Mouse (Mus musculus) forebrain, postnatal 0 days (tissue): Measurements from ENCODE around the gene Bmpr2. TPM values are rescaled to one million over a fixed set of nuclear protein-coding genes. Genes with fewer than 3 reads are reported as not detected.

Experiments used
- ATAC-seq: fragments of 200-750 bp; cut with Nextera tagmentation; 2 replicates; pipeline ENCODE4 v1.8.0; 2017; ENCODE audit warnings: mild to moderate bottlenecking, moderate library complexity
- DNase-seq: peaks from one replicate; pipeline ENCODE4 v3.0.0-alpha.2; 2015
- H3K27ac ChIP-seq: fragments of 300-500 bp; sonication (generic); 2 replicates; pipeline ENCODE4 v1.5.1; 2014; ENCODE audit warnings: low read depth, mild to moderate bottlenecking, antibody characterized with exemption, low read length, moderate library complexity, mixed read lengths
- H3K27me3 ChIP-seq: fragments of 300-500 bp; sonication (generic); 2 replicates; pipeline ENCODE4 v1.6.1; 2014; ENCODE audit warnings: mild to moderate bottlenecking, low read length, mixed read lengths; ENCODE audit not compliant: insufficient read depth
- H3K36me3 ChIP-seq: fragments of 300-500 bp; sonication (generic); 2 replicates; pipeline ENCODE4 v1.6.1; 2014; ENCODE audit warnings: mild to moderate bottlenecking, moderate library complexity; ENCODE audit not compliant: insufficient read depth
- H3K4me1 ChIP-seq: fragments of 300-500 bp; sonication (generic); 2 replicates; pipeline ENCODE4 v1.6.1; 2014; ENCODE audit warnings: antibody characterized with exemption; ENCODE audit not compliant: insufficient read depth
- H3K4me2 ChIP-seq: fragments of 300-500 bp; sonication (generic); 2 replicates; pipeline ENCODE4 v1.6.1; 2014; ENCODE audit warnings: low read depth, mild to moderate bottlenecking, moderate library complexity
- H3K4me3 ChIP-seq: fragments of 300-500 bp; sonication (generic); 2 replicates; pipeline ENCODE4 v1.5.1; 2014; ENCODE audit warnings: low read depth, low read length, mixed read lengths
- H3K9ac ChIP-seq: fragments of 300-500 bp; sonication (generic); 2 replicates; pipeline ENCODE4 v1.6.1; 2014; ENCODE audit warnings: mild to moderate bottlenecking
- H3K9me3 ChIP-seq: fragments of 300-500 bp; sonication (generic); 2 replicates; pipeline ENCODE4 v1.6.1; 2016; ENCODE audit warnings: low read length
- CTCF ChIP-seq: sonication (generic); IDR thresholded peaks from 2 replicates; pipeline ENCODE4 v1.5.1; 2016; ENCODE audit warnings: antibody characterized with exemption, control low read depth, low read depth
- WGBS: fragments of 180-500 bp; shearing (Covaris S2); extraction: QIAGEN DNeasy Blood & Tissue Kit; methylation state at CpG from one replicate; pipeline ENCODE4 v1.1.7; 2014; 5-methylcytosine and 5-hydroxymethylcytosine counted together
- polyA plus RNA-seq: library from polyadenylated mRNA; unstranded; fragments of >200 nt; fragmentation: Nextera tagmentation; extraction: Ambion mirVana; gene quantifications from 2 replicates; pipeline ENCODE4 v1.2.1, GENCODE M21; 2015
- total RNA-seq: library from RNA; depleted of rRNA; stranded (reverse); fragments of >200 nt; gene quantifications from 2 replicates; pipeline ENCODE4 v1.2.3, GENCODE M21; 2014

Bmpr2 gene
- total and polyA plus RNA-seq, 2 experiments from 2014 or later = 8.9 to 71.4 TPM

DNA sequence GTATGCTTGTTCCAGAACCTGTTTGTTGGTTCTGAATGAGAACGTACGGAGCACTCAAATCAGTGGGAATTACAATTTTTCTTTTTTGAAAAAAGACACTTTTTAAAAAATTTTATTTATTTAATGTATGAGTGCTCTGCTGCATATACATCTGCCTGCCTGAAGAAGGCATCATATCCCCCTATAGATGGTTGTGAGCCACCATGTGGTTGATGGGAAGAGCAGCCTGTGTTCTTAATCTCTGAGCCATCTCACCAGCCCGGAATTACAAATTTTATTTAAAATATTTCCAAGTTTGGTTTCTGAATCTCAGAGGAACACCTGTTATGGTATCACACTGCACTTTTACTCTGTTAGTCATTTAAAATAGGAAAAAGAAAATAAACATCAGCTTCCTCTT is 110.8 kb downstream of the Bmpr2 start:
- TF ChIP-seq CTCF = peak; percentile 51
- H3K36me3 ChIP-seq = peaks cover 21% of the 10 kb centered on the region
- DNase-seq (no peak), ATAC-seq (no peak)
- no peak overlapping the region for H3K4me3 ChIP-seq
- WGBS = 86% methylated on average over 3 of the region's 3 CpGs
- H3K27me3 ChIP-seq = no peaks in the 10 kb centered on the region
- H3K27ac ChIP-seq = no peak overlapping the region
- no peaks in the 10 kb centered on the region for H3K9me3 ChIP-seq
- no peak overlapping the region for H3K4me2 ChIP-seq
- H3K4me1 ChIP-seq = no peaks in the 10 kb centered on the region
- no peak overlapping the region for H3K9ac ChIP-seq

DNA sequence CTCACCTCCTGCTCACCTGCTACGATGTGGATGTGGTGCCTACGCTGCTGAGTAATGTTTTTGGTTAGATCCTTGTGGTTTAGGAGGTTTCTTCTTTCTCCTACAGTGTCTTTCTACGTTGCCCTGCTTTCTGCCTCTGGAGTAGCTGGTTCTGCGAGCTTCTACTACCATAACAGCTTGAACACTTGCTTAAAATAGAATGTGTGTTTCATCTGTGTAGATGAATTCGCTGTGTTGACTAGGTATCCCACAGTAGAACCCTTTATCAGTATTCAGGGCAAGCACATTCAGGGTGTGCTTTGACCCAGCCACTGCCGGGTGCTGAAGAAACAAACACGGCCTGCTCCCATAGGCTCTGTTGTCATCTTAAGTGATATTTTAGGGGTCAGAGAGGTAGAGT is 114.9 kb downstream of the Bmpr2 start:
- no peak for DNase-seq
- no peak for TF ChIP-seq CTCF
- Histone ChIP-seq H3K27me3 (no peaks in the 10 kb centered on the region), H3K36me3 (peaks cover 13% of the 10 kb centered on the region; the same call in 1 of the 2 replicates), H3K9me3 (no peaks in the 10 kb centered on the region), H3K4me1 (no peaks in the 10 kb centered on the region), H3K27ac (no peak overlapping the region), H3K9ac (no peak overlapping the region), H3K4me3 (no peak overlapping the region), H3K4me2 (no peak overlapping the region)
- 92% methylated on average over 7 of the region's 7 CpGs for WGBS
- no peak for ATAC-seq

- 33% methylated on average over 3 of the region's 3 CpGs for WGBS
- no peaks in the 10 kb centered on the region for H3K27me3 ChIP-seq
- no peak overlapping the region for H3K9ac ChIP-seq
- peaks cover 4% of the 10 kb centered on the region; the same call in 1 of the 2 replicates for H3K4me1 ChIP-seq
- peaks cover 4% of the 10 kb centered on the region; the same call in 1 of the 2 replicates for H3K36me3 ChIP-seq
- peak; percentile 78 for DNase-seq
- peak; percentile 94 for TF ChIP-seq CTCF
- H3K27ac ChIP-seq = no peak overlapping the region
- no peaks in the 10 kb centered on the region for H3K9me3 ChIP-seq
- H3K4me2 ChIP-seq = no peak overlapping the region
- peak; percentile 65; the same call in 1 of the 2 replicates for ATAC-seq
- H3K4me3 ChIP-seq = no peak overlapping the region
Observed at GRCm38 (mm10) chr1:59883349-59884134, 120.3 kb downstream of the Bmpr2 start.

DNA sequence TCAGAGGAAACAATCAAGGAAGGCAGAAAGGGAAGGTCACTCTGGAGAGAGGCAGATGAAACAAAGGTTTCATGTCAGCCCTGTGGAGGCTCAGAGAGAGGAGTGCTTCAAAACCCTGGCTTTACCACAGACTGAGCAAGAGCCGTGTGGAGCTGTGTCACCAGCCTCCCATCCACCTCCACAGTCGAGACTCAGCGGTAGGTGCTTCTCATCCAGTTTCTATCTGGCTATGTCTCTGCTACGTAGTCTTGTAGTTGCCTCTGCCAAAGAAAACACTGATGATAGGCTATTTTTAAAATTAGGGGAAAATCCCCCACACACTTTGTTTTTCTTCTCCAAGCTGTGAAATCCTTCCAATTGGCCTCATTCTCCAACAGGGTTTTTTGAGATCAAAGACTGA is 123.7 kb downstream of the Bmpr2 start:
- H3K4me2 ChIP-seq = no peak overlapping the region
- no peak for TF ChIP-seq CTCF
- no peaks in the 10 kb centered on the region for H3K9me3 ChIP-seq
- peak; percentile 49 for ATAC-seq
- H3K36me3 ChIP-seq = no peaks in the 10 kb centered on the region
- H3K9ac ChIP-seq = no peak overlapping the region
- no peaks in the 10 kb centered on the region for H3K27me3 ChIP-seq
- no peak for DNase-seq
- 17% methylated on average over 4 of the region's 4 CpGs for WGBS
- no peak overlapping the region for H3K4me3 ChIP-seq
- no peak overlapping the region for H3K27ac ChIP-seq
- peaks cover 4% of the 10 kb centered on the region; the same call in 1 of the 2 replicates for H3K4me1 ChIP-seq

GRCm38 (mm10) chr1:59888018-59888417 is 124.8 kb downstream of the Bmpr2 start:
- H3K36me3 ChIP-seq = no peaks in the 10 kb centered on the region
- H3K27ac ChIP-seq = no peak overlapping the region
- TF ChIP-seq CTCF = no peak
- H3K4me3 ChIP-seq = no peak overlapping the region
- DNase-seq (no peak), ATAC-seq (no peak)
- H3K9ac ChIP-seq = no peak overlapping the region
- H3K27me3 ChIP-seq = no peaks in the 10 kb centered on the region
- peaks cover 4% of the 10 kb centered on the region; the same call in 1 of the 2 replicates for H3K4me1 ChIP-seq
- H3K4me2 ChIP-seq = no peak overlapping the region
- H3K9me3 ChIP-seq = no peaks in the 10 kb centered on the region

DNA sequence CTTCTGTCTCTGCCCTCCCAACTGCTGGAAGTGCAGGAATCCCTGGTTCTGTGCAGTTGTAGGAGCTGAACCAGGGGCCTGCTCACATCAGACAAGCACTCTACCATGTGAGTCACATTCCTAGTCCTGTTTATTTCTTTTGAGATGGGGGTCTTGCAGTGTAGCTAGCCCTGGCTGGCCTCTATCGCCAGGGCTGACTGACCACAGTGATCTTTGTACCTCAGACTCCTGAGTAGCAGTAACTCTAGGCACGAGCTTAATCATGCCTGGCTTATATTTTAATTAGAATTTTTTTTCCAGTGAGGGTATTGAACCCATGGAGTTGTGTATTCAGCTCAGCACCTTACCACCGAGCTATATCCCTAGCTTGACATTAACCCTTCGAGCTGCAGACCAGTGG is 128.0 kb downstream of the Bmpr2 start:
- Histone ChIP-seq H3K4me3 (no peak overlapping the region), H3K4me1 (peaks cover 4% of the 10 kb centered on the region; the same call in 1 of the 2 replicates), H3K4me2 (no peak overlapping the region), H3K27ac (no peak overlapping the region), H3K9me3 (no peaks in the 10 kb centered on the region), H3K36me3 (no peaks in the 10 kb centered on the region), H3K9ac (no peak overlapping the region), H3K27me3 (no peaks in the 10 kb centered on the region)
- TF ChIP-seq CTCF = no peak
- ATAC-seq (no peak), DNase-seq (no peak)
- WGBS = 81% methylated on average over 4 of the region's 4 CpGs

DNA sequence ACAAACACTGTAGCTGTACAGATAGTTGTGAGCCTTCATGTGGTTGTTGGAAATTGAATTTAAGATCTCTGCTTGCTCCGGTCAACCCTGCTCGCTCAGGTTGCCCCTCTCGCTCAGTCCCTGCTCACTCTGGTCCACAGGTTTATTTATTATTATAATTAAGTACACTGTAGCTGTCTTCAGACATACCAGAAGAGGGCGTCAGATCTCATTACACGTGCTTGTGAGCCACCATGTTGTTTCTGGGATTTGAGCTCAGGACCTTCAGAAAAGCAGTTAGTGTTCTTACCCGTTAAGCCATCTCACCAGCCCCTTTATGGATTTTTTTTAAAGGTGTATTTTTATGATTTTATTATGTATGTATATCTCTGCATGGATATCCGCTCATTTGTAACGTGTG is 129.6 kb downstream of the Bmpr2 start:
- TF ChIP-seq CTCF = no peak
- Histone ChIP-seq H3K4me3 (no peak overlapping the region), H3K9me3 (no peaks in the 10 kb centered on the region), H3K4me2 (no peak overlapping the region), H3K4me1 (no peaks in the 10 kb centered on the region), H3K27ac (no peak overlapping the region), H3K9ac (no peak overlapping the region), H3K36me3 (no peaks in the 10 kb centered on the region), H3K27me3 (no peaks in the 10 kb centered on the region)
- WGBS = 88% methylated on average over 8 of the region's 8 CpGs
- DNase-seq = no peak
- no peak for ATAC-seq
